Mouse (Mus musculus) CD4-positive, CD25-positive, alpha-beta regulatory T cell, adult 2 months (primary cell): Measurements from ENCODE around the gene Gabrb1.

Source experiments
- DNase-seq: peaks from one replicate; pipeline ENCODE4 v3.0.0-alpha.2; 2012; ENCODE audit warnings: low read depth, low spot score

The Gabrb1 gene

DNA sequence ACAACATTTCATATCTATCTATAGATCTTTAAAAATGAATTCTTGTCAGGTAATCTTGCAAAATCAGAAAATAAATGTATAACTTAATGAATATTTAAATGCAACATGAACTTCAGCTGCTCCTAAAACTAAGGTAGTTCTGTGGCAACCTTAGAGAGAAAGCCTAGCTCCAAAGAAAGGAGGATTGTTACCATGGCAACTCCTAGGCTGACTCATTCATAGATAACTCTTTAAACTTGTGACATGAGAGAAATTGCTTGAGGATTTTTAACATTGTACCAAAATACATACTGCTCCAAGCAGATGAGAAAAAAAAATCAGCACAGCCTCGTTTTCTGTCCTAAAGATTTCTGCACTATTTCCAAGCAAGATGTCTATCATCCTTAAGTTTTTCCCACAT, 171.1 kb downstream of the Gabrb1 start:
- DNase-seq: no peak

DNA sequence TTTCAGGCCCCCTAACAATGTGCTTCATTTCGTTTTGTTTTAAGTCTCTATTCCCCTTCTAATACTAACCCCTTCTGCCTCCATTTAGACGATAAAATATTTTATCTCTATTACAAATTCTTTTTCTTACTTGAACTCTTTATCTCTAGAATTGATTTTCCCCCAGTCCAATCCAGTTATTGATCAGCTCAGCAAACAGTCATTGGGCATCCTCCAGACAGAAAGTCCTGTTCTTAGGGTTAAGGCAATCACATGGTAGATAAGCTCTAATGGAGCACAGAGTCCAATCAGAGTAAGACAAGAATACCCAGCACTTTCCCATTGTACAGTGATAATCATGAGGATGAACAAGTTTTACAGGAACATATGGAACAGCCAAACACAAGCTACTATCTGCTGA, 172.4 kb downstream of the Gabrb1 start:
- DNase-seq: no peak

DNA sequence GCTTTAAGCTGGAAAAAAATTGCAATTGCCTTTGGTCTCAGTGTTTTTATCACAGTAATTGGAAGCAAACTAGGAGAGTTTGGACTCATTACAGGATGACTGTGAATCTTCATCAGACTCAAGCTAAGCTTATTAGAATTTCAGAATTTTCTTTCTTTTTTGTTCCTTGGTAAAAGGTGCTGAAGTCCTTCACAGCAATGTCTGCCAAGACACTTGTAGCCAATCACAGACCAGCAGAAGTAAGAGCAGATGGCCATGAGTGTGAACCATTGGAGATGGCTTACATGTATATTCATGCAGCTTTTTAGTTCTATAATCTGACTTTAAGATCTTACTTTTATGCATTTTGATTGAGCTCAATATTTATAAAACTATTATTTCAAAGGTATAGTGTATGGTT, 184.3 kb downstream of the Gabrb1 start:
- DNase-seq: no peak

DNA sequence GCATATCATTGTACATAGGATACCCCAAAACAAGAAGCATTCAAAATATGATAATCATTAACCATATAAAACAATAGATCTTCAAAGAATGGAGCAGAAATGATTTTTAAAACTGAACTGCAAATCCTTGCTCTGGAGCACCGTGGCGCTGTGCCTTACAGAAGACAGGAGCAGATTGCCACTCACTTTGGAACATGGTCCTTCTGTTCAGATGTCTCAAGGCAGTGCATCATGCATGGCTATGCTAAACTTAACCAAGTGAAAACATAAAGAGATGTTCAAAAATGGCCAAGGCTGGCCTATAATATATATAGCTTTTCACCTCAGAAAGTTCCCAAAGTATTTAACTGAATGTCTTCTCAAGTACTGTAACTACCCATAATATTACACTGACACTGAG, 240.3 kb downstream of the Gabrb1 start:
- no peak for DNase-seq

DNA sequence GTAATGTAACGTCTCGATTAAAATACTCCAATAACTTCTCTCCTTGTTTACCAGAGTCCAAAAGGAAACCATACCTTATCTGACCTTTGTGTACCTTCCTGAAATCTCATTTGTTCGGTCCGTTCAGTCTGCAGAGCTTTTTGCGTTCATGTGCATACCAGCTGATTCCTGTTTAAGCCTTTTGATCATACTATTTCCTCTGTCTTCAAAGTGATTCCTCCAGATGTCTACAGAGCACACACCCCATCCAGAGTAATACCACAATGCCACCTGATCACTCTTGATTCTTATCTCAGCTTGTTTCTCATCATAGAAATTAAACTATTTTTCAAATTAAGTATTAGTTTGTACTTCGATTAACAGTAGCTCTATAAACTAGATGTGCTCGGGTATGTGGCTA, 245.5 kb downstream of the Gabrb1 start:
- DNase-seq: peak; percentile 45

DNA sequence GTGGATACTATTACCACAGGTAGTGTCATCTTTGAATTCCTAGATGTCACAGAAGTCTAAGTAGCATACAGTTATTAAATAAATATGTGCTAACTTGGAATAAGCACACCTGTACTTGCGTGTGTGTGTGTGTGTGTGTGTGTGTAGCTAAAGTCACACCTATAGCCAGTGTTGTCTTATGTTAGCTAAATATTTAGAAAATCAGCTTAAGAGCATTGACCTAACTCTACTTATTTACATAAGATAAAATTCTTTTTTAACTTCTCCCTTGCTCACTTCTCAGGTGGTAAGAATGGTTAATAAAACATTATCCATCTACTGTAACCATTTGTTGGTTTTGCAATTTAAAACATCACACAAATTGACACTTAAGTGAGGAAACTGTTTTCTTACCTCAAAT, 256.1 kb downstream of the Gabrb1 start:
- DNase-seq: no peak

DNA sequence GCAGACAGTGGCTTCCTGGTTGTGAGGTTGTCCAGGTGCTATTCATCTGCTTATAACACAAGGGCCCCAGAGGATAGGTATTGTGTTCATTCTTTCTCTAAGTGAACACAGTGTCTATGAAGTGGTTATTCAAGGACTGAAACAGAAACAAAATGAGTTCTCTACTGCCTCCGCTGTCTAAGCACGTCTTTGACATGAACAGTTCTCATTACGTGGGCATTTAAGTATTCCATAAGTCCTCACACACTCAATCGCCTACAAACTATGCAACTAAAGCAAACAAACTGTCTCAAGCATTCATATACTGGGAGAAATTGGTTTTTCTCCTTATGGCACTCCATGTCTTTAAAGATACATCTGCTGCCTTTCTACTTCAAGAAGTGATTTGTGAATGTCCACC, 257.8 kb downstream of the Gabrb1 start:
- DNase-seq: no peak

DNA sequence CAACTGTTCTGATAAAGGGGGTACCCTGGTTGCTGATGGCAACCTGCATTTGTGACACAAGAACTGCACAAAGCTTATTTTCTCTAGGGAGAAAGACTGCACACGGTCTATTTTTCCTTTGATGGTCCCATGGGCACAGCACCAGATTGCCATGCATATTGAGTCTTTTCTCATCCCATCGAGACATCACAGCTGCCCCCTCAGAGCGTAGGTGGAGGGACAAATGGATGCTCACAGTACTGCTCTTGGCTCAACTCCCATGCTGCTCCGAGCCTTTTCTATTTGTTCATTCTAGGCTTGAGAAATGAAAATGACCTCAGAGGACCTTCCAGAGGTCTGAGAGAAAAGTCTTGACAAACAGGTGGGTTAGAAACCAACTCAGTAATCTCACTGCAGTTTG, 259.3 kb downstream of the Gabrb1 start:
- no peak for DNase-seq

DNA sequence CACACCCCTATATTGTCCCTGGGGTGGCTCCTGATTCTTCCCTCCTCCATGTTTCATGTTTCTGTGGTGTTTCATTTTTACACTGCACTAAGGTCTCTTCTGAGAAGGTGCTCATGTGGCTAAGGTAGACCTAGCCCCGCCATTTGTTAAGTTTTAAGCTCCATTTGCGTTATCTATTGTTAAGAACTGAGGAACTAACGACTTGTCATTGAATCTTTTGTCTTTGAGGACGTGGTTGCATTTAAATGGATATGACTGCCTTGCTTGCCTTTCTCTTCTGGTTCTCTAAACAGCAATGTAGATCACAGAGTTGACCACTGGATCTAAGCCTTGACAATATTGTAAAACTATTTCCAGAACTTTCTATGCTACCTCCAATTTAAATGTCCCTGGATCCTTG, 265.7 kb downstream of the Gabrb1 start:
- DNase-seq: no peak

DNA sequence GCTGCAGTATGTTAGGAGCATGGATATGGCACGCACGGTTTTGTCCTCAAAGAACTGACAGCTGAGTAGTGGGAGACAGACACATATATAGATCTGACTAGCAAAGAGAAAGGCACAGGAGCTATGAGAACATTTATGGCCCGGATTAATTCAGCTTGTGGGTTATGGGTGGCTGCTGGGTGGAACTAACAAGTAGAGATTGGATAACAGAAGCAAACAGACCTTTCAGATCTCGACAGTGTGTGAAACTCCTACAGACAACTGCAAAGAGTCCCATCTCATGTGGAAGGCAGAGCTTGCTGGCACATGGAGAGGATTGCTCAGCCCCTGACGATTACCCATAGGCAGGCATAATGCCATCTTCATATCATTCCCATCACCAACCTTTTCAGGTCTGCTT, 268.4 kb downstream of the Gabrb1 start:
- DNase-seq: no peak

DNA sequence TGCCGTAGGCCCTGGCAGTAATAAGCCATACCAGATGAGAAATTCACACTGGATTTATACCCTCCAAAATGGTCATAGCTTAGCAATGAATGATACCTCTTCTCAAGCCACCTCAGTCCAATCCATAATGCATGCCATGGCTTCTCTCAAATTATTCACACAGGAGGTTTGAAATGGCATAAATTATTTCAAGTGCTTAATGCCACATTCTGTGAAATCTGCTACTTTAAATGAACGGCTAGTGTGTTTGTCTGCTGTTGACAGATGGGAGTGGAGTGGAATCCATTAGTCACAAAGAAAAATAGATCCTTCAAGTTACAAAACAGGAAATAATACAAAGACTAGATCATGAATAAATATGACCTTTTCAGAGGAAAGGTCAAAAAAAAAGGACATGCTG, 272.1 kb downstream of the Gabrb1 start:
- no peak for DNase-seq

DNA sequence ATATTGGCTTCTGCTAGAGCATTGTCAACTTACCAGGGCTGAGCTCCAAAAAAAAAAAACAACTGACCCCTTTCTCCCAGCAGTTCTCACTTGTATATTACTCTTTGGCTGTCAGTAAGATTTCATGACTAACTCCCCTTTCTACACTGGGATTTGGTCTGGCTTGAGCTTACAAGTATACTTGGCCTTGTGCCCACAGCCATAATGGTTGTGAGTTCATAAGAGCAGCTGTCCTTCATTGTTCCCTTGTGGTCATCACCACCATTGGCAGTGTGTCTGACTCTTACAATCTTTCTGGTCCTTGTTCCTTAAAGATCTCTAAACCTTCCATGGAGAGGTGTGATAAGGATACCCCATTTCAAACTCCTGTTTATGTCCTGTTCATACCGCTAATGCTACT, 293.5 kb downstream of the Gabrb1 start:
- DNase-seq: no peak

DNA sequence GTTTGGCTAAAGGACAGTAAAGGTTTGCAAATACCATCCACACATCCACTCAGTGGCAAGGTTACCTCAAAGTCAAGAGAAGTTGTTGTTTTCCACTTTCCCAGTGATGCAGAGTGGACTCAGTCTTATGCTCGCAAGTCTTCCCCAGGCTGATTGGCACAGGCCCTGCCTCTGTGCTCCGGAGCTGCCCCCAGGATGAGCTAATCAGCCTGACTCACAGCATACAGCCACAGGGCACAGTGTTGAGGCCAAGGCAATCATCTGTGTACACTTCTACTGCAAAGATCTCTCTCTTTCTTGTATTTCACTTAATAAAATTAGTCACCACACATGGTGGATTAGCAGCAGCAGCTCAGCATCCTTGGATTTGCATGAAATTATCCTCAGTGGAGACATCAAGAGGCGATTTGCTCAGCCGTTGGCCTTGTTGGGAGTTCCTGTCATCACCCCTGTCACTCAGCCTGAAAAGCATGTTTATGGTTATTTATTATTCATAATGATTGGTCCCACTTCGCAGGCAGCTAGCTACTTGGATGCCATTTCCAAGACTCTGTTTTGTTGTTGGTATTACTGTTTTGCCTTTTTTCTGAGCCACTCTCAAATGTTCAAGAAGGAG, 297.3 kb downstream of the Gabrb1 start:
- DNase-seq: no peak

DNA sequence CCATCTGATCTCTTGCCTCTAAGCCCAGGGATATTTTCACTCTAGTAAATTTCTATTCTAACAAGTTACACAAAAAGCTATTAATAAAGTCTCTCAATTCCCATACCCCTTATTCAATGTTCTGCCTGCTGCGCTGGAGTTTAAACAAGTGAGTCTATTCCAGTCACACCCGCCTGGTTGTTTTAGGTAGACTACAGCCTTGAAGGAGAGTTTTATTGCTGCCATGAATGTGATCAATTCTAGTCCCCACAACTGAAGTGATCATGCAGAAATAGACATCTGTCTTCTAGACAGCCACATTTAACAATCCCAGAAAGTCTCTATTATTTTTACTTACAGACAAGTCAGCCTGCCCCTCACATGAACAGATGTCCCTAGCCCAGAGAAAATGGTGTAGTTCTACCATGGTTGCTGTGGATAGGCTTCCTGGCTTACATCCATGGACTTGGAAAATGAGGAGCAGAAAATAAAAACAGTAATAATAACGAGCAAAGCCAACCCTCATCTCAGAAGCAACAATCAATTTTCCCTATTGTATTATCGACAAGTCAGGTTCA, 307.0 kb downstream of the Gabrb1 start:
- no peak for DNase-seq

DNA sequence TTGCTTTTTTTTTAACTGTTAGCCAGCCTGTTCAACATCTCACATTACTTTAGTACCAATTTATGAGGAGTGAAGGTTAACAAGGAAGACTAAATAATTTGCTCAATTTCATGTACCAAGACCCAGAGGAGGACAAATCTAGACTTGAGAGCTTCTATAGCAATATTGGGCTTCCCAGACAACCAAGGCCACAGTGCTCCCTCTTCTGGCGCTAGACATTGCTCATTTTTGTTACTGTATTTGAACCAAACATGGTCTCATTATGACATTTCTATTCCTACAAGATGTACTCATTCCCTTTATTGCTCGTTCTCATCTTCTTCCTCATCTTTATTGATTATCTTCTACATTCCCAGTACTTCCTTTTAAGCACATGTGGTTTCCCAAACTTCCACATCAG, 307.6 kb downstream of the Gabrb1 start:
- DNase-seq: peak; percentile 9

DNA sequence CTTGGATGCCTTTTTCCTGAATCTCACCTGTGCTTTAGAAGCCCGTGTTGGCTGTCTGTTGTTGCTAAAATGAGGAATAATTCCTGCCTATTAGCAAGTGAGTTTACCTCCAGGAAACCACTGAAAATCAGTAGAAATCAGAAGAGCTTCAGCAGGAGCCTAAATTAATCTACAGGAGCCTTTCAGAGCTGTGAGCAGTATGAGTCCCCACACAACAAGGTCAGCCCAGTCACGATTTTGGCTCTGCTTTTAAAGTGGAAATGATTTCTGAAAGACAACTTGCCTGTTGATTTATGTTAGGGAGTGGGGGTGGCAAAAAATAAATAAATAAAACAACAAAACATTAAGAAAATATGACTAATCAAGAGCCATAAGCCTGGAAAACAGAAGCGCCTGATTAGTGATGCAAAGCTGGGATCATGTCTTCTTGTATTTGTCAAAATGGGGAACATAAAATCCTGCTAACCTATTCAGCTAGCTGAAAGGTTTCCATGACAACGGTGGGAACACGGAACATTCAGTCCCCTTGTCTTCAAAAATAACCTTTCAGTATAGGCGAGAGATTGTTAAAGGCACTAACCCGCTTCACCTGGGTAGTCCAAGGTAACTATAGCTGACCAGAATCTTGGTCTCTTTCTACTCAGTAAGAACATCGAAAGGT, 312.4 kb downstream of the Gabrb1 start:
- DNase-seq: no peak

DNA sequence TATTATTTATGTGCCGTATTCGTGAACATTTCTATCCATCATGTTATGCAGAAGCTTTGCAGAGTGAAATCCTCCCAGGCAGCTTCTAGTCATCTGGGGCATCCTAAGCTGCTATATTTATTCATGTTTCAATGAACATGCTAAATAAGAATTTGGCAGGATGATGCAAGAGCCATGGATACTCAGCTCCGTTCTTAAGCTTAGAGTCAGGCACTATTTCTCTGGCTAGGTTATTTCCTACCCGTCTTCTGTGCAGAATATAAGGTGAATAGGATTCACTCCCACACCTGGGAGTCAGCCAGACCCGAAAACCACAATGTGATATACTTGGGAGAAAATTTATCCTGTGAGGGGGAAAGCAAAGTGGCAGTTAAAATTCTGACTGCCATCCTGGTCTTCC, 314.9 kb downstream of the Gabrb1 start:
- no peak for DNase-seq

DNA sequence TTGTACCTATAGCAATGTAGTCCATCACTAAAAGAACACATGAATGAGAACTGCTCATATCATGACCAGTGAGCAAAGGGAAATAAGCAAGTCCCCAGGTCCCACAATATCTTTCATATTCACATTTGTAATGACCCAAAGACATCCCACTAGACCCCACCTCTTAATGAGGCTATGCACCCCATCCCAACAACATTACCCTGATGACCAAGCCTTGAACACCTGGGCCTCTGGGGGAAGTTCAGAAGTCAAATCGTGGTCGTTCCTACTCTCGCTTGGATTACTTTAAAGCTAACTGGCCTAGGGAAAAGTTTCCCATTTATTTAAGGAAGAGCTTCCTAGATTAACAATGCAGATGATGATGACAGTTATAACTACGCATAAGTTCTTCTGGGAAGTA, 318.2 kb downstream of the Gabrb1 start:
- DNase-seq: no peak

DNA sequence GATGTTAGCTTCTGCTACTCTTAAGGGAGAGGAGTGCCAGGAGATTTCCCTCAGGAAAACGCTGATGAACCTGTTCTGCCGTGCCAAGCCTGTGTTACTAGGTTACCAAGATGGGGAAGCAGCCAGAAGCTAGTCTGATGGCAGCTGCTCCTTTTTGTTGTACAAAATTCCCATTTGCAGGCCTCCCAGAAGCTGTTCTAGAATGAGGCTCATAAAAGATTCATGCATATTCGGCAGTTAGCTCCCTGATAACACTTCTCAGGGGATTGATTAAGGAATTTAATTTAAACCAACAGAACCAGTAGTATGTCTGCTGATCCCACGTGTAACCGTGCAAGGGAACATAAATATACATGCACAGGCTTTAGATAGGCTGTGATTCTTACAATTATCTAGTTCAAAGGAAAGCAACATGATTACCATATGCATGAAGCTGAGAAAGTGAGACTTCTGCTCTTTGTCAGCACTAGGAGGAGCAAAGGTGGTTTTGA, 318.7 kb downstream of the Gabrb1 start:
- no peak for DNase-seq

DNA sequence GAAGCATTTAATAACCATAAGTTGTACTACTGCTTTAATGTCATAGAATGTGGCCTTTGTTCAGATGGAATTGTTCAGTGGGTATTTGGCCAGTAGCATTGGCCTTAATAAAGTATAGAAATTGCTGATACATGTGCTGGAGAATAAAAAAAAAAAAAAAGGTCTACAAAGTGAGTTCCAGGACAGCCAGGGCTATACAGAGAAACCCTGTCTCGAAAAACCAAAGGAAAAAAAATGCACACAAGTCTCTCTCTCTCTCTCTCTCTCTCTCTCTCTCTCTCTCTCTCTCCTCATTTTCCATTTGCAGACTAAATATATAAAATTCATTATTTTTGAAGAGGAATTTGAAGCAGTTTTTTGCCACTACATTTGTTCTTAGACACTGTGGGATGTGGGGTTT, 328.6 kb downstream of the Gabrb1 start:
- DNase-seq: no peak

DNA sequence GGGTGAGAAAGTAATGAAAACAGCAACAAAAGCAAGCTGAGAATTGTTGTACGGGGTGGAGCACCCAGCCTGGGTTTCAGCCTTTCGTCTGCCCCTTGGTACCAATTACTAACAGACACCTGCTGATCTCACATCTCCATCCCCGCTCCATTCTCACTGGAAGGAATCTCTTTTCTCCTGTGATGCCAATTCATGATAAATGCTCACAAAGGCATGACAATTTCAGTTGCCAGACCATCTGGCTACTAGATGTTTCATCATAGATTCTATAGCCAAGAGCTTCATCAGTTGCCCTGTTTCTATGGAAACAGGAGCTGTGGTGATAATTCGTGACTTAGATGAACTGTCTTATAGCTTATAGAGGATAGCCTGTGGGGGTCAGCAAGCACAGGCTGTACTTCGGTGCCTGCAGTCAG, 329.1 kb downstream of the Gabrb1 start:
- no peak for DNase-seq

DNA sequence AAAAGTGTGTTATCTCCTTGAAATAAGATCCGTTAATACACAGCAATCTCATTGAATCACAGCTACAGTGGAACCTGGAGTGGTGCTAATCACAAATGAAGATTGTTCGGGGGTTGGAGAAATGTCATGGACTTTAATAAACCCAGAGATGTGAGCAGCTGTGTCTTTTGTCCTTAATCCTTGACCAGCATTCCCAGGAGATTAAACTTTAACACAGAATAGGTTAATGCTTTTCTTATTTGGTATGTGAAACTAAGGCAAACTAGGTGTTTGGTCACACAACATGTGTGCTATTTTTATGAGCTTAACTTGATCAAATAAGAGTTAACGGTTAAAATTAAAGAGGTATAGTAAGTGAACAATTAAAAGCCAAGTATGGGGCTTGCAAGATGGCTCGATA, 341.6 kb downstream of the Gabrb1 start:
- no peak for DNase-seq

DNA sequence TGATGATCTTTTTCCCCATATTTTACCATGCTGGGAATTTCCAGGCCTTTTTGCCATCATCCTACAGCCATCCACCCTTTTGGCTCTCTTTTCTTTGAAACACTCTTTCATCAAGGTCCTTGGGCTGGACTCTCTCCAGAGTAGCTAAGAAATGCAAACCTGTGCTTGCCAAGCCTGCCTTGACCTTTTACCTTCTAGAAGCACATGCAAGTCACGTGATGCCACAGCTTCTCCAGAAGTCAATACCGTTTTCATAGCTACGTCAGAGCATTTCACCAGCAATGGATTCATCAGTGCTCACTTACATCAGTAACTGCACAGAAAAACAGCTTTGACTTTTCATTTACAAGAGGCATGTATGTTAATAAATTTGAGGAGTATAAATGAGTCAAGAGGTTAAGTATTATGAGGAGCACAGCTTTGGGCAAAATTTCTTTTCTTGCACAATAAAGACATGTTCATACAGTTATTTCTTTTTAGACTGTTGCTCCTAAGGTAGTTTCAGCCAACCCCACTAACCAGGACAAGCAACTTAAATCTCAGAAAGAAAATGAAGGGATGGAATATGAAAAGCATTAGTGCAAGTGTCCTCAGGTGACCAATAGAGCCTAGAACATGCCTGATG, 346.0 kb downstream of the Gabrb1 start:
- DNase-seq: no peak
